Mouse (Mus musculus) liver, postnatal 0 days (tissue): ENCODE measurements around the gene Ppp2r5b.

Source experiments
- CTCF ChIP-seq: sonication (generic); IDR thresholded peaks from 2 replicates; pipeline ENCODE4 v1.5.1; 2016; ENCODE audit warnings: antibody characterized with exemption, low read depth
- EP300 ChIP-seq: IDR thresholded peaks from 2 replicates; pipeline ENCODE4 v1.6.1; 2016; ENCODE audit warnings: antibody characterized with exemption, low read depth, mild to moderate bottlenecking

GRCm38 (mm10) chr19:6218606-6219005 is 17.1 kb downstream of the Ppp2r5b start:
- TF ChIP-seq CTCF (no peak), EP300 (no peak)
